Mouse (Mus musculus) hindbrain, embryonic 11.5 days (tissue): ENCODE data around the gene Smok3c. TPM values are rescaled to one million over a fixed set of nuclear protein-coding genes. Genes with fewer than 3 reads are reported as not detected.
"Not testable (repeated sequence)": the region's sequence is repeated elsewhere in the genome, so short reads cannot be mapped to it uniquely, and the experiment has no call there.

Source experiments
- ATAC-seq: fragments of 200-750 bp; cut with Nextera tagmentation; 2 replicates; pipeline ENCODE4 v1.8.0; 2017; ENCODE audit warnings: mild to moderate bottlenecking, moderate TSS enrichment, moderate library complexity; ENCODE audit not compliant: low FRiP score
- DNase-seq: peaks from one replicate; pipeline ENCODE4 v3.0.0-alpha.2; 2015; ENCODE audit warnings: low spot score
- H3K27ac ChIP-seq: fragments of 300-500 bp; sonication (generic); 2 replicates; pipeline ENCODE4 v1.5.1; 2014; ENCODE audit warnings: mild to moderate bottlenecking, low read depth, low read length
- H3K27me3 ChIP-seq: fragments of 300-500 bp; sonication (generic); 2 replicates; pipeline ENCODE4 v1.6.1; 2014; ENCODE audit warnings: mild to moderate bottlenecking, low read length, moderate library complexity, mixed read lengths; ENCODE audit not compliant: control insufficient read depth, insufficient read depth
- H3K36me3 ChIP-seq: fragments of 300-500 bp; sonication (generic); 2 replicates; pipeline ENCODE4 v1.6.1; 2014; ENCODE audit warnings: mild to moderate bottlenecking, low read length, moderate library complexity, mixed read lengths; ENCODE audit not compliant: control insufficient read depth, insufficient read depth
- H3K4me1 ChIP-seq: fragments of 300-500 bp; sonication (generic); replicated peaks from 2 replicates; pipeline ENCODE4 v1.6.1; 2014; ENCODE audit warnings: low read length, mixed read lengths; ENCODE audit not compliant: control insufficient read depth, insufficient read depth
- H3K4me2 ChIP-seq: fragments of 300-500 bp; sonication (generic); replicated peaks from 2 replicates; pipeline ENCODE4 v1.6.1; 2014; ENCODE audit warnings: mild to moderate bottlenecking, low read depth, low read length
- H3K4me3 ChIP-seq: fragments of 300-500 bp; sonication (generic); 2 replicates; pipeline ENCODE4 v1.5.1; 2014; ENCODE audit warnings: low read depth, low read length
- H3K9ac ChIP-seq: fragments of 300-500 bp; sonication (generic); 2 replicates; pipeline ENCODE4 v1.6.1; 2014; ENCODE audit warnings: low read depth, low read length
- H3K9me3 ChIP-seq: fragments of 300-500 bp; sonication (generic); 2 replicates; pipeline ENCODE4 v1.6.1; 2016; ENCODE audit warnings: low read length; ENCODE audit not compliant: control insufficient read depth
- WGBS: fragments of 180-500 bp; shearing (Covaris S2); extraction: QIAGEN DNeasy Blood & Tissue Kit; methylation state at CpG from one replicate; pipeline ENCODE4 v1.1.7; 2014; 5-methylcytosine and 5-hydroxymethylcytosine counted together
- polyA plus RNA-seq: library from polyadenylated mRNA; unstranded; fragments of >200 nt; fragmentation: Nextera tagmentation; extraction: Ambion mirVana; gene quantifications from 2 replicates; pipeline ENCODE4 v1.2.1, GENCODE M21; 2014

Gene Smok3c
- not detected in 2 replicates for polyA plus RNA-seq

- DNase-seq, H3K36me3 ChIP-seq, H3K27me3 ChIP-seq, H3K4me1 ChIP-seq, H3K9me3 ChIP-seq, H3K27ac ChIP-seq, H3K9ac ChIP-seq, H3K4me3 ChIP-seq, H3K4me2 ChIP-seq, ATAC-seq: not testable (repeated sequence)
- no CpG with 5 or more reads among the region's 5 CpGs for WGBS
These were observed at the start of gene Smok3c for GRCm38 (mm10) chr5:138052894-138053293. Gene Smok3c, plus strand, starts transcription at chr5:138053194.

- Histone ChIP-seq H3K4me2 (no peak overlapping the region), H3K4me1 (no peaks in the 10 kb centered on the region), H3K4me3 (no peak overlapping the region), H3K27me3 (no peaks in the 10 kb centered on the region), H3K27ac (no peak overlapping the region), H3K36me3 (no peaks in the 10 kb centered on the region), H3K9me3 (no peaks in the 10 kb centered on the region), H3K9ac (no peak overlapping the region)
- 80% methylated on average over 5 of the region's 5 CpGs for WGBS
- no peak for ATAC-seq
- DNase-seq = no peak
These were observed 43.6 kb upstream of the Smok3c start for GRCm38 (mm10) chr5:138009437-138009836.

GRCm38 (mm10) chr5:138012382-138012781 lies 40.6 kb upstream of the Smok3c start:
- WGBS = 89% methylated on average over 5 of the region's 5 CpGs
- Histone ChIP-seq H3K4me3 (no peak overlapping the region), H3K4me1 (no peaks in the 10 kb centered on the region), H3K9me3 (no peaks in the 10 kb centered on the region), H3K9ac (no peak overlapping the region), H3K27me3 (no peaks in the 10 kb centered on the region), H3K4me2 (no peak overlapping the region), H3K36me3 (no peaks in the 10 kb centered on the region), H3K27ac (no peak overlapping the region)
- ATAC-seq (no peak), DNase-seq (no peak)

- 92% methylated on average over 2 of the region's 2 CpGs for WGBS
These were observed 36.5 kb upstream of the Smok3c start for GRCm38 (mm10) chr5:138016530-138016929.

GRCm38 (mm10) chr5:138016997-138017396 lies 36.0 kb upstream of the Smok3c start:
- H3K4me1 ChIP-seq = no peaks in the 10 kb centered on the region
- no peaks in the 10 kb centered on the region for H3K27me3 ChIP-seq
- no peak overlapping the region for H3K9ac ChIP-seq
- H3K27ac ChIP-seq = no peak overlapping the region
- H3K36me3 ChIP-seq = no peaks in the 10 kb centered on the region
- ATAC-seq (no peak), DNase-seq (no peak)
- no peak overlapping the region for H3K4me3 ChIP-seq
- H3K9me3 ChIP-seq = no peaks in the 10 kb centered on the region
- no peak overlapping the region for H3K4me2 ChIP-seq

More at GRCm38 (mm10) chr5:138016530-138016929, 36.5 kb upstream of the Smok3c start:
- Histone ChIP-seq H3K27me3 (no peaks in the 10 kb centered on the region), H3K36me3 (no peaks in the 10 kb centered on the region), H3K4me2 (no peak overlapping the region), H3K27ac (no peak overlapping the region), H3K9ac (no peak overlapping the region), H3K4me1 (no peaks in the 10 kb centered on the region), H3K9me3 (no peaks in the 10 kb centered on the region), H3K4me3 (no peak overlapping the region)
- DNase-seq (no peak), ATAC-seq (no peak)

- not testable (repeated sequence) for DNase-seq, H3K4me3 ChIP-seq, H3K9me3 ChIP-seq, H3K36me3 ChIP-seq, H3K4me1 ChIP-seq, H3K4me2 ChIP-seq, H3K9ac ChIP-seq, ATAC-seq, H3K27ac ChIP-seq, H3K27me3 ChIP-seq
- WGBS = 94% methylated on average over 3 of the region's 4 CpGs
These were observed 33.4 kb upstream of the Smok3c start for GRCm38 (mm10) chr5:138019577-138019976.

GRCm38 (mm10) chr5:138020961-138021479 lies 32.0 kb upstream of the Smok3c start, which contains the start of the genes Smok3a and Smok3b:
Gene Smok3a, plus strand, starts transcription at chr5:138021261.
Gene Smok3b, plus strand, starts transcription at chr5:138021429.
- not testable (repeated sequence) for H3K4me2 ChIP-seq, H3K9me3 ChIP-seq, ATAC-seq, H3K4me3 ChIP-seq, H3K36me3 ChIP-seq, H3K27me3 ChIP-seq, H3K9ac ChIP-seq, H3K27ac ChIP-seq, H3K4me1 ChIP-seq, DNase-seq
- 85% methylated on average over 3 of the region's 7 CpGs for WGBS

- H3K4me3 ChIP-seq = no peak overlapping the region
- no peak overlapping the region for H3K27ac ChIP-seq
- WGBS = 91% methylated on average over 4 of the region's 4 CpGs
- no peaks in the 10 kb centered on the region for H3K4me1 ChIP-seq
- ATAC-seq (no peak), DNase-seq (no peak)
- no peaks in the 10 kb centered on the region for H3K27me3 ChIP-seq
- no peaks in the 10 kb centered on the region for H3K9me3 ChIP-seq
- no peak overlapping the region for H3K9ac ChIP-seq
- no peaks in the 10 kb centered on the region for H3K36me3 ChIP-seq
- no peak overlapping the region for H3K4me2 ChIP-seq
These were observed 20.8 kb downstream of the Smok3c start for GRCm38 (mm10) chr5:138073803-138074202.

GRCm38 (mm10) chr5:138075684-138076083 lies 22.7 kb downstream of the Smok3c start:
- H3K4me3 ChIP-seq = no peak overlapping the region
- no peaks in the 10 kb centered on the region for H3K4me1 ChIP-seq
- no peak overlapping the region for H3K4me2 ChIP-seq
- H3K9me3 ChIP-seq = no peaks in the 10 kb centered on the region
- H3K27me3 ChIP-seq = peaks cover 2% of the 10 kb centered on the region; the same call in 1 of the 2 replicates
- whole genome bisulfite sequencing = 81% methylated on average over 3 of the region's 3 CpGs
- no peak for DNase-seq
- no peak overlapping the region for H3K27ac ChIP-seq
- no peak for ATAC-seq
- no peak overlapping the region for H3K9ac ChIP-seq
- no peaks in the 10 kb centered on the region for H3K36me3 ChIP-seq
